Mouse (Mus musculus) thymus, postnatal 25 days (tissue): ENCODE measurements around the gene Slamf6.
"Not testable (repeated sequence)": the region's sequence is repeated elsewhere in the genome, so short reads cannot be mapped to it uniquely, and the experiment has no call there.

Source experiments
- DNase-seq: peaks from one replicate; pipeline ENCODE4 v3.0.0; 2022

Gene Slamf6

GRCm38 (mm10) chr1:171917305-171918039 lies at the start of gene Slamf6:
Gene Slamf6, plus strand, starts transcription at chr1:171917515.
- DNase-seq = peak; percentile 73

DNA sequence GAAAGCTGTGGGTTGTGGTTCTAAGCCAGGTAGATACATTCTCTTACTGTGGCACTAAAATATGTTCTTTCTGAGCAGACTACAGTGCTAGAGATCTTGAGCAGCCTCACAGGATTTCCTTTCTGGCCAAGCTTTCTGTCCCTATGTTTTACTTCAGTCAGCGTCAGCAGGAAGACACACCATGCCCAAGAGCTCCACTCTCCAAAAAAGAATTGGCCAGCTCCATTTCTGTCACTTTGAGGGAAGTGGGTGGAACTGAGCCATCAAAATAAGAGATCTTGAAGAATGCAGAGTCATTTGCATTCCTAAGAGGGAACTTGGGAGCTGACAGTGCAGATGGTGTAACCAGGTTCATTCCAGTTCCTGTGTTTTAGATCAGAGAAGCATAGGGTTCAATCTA lies 30.3 kb upstream of the Slamf6 start:
- no peak for DNase-seq

DNA sequence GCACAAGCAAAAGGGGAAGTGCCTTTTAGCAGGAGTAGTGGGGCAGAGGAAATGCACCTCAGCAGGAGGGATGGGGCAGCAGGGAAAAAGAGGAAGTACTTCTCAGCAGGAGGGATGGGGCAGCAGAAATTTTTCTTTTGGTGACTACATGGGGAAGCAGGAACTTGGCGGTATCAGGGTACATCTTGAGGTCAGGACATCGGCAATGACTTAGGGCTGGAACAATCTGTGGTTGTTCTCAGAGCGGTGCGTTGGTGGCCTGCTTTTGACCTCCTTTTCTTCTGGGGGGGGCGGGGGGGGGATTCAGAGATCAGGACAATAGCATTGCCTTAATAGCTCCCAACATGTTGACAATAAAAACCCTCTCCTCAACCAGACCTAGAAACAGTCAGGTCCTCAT lies 22.0 kb upstream of the Slamf6 start, which contains the start of gene Gm10521:
Gm10521 (plus strand) TSS at position 301 of the 400 bp plus-strand sequence.
- DNase-seq = not testable (repeated sequence)

DNA sequence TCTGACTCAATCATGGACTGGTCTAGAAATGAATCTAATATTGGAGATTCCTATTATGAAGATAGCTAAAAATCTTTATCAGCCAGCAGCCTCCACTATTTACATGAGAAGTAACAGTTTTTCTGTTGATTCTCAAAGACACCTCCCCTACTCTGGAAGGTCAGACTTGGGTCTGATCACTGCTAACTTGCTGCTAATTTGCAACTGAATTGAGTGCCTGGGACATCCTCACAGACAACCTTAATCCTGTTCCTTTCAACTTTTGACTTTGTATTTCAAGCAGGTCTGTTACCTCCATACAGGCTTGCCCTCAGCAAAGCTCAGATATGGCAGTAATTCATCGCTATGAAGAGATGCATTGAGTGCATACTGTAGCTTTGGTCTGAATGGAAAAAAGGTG lies 13.3 kb upstream of the Slamf6 start:
- DNase-seq = no peak

- DNase-seq = peak; percentile 50
Observed at GRCm38 (mm10) chr1:171915638-171916458, 1.5 kb upstream of the Slamf6 start.

DNA sequence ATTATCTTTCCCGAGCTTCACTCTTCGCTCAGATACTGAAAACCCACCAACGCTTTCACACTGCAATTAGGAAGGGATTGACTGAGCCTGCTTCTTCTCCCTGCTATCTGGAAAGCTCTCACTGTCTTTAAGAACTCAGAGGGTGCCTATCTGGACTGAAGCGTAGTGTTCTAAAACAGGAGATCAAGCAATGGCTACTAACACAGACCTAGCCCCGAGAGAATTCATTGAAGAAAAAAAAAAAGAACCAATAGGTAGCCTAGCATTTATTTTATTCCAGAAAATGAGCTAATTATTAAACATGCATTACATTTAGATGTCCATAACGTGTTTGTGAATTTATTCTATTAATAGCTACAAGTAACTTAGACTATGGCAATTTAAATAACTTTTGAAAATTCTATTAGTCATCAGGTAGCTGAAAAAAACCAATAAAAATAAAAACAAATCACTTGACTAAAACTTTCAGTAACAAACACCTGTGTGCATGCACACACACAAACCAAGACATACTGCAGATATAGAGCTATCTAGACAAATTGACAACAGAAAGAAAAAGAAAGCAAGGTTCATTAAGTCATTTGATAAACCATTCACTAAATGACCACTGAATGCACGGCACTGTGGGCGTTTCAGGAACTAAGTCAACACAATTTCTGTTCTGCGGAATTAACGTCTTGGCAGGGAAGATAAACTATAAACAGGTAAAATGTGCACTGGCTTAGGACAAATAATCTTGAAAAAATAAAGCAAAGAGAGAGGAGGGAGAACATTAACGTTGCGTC lies 1.0 kb downstream of the Slamf6 start:
- DNase-seq = no peak

- peak; percentile 87 for DNase-seq
Observed at GRCm38 (mm10) chr1:171919193-171919592, 1.9 kb downstream of the Slamf6 start.

GRCm38 (mm10) chr1:171919901-171920510 lies 2.7 kb downstream of the Slamf6 start:
- DNase-seq = peak; percentile 51

DNA sequence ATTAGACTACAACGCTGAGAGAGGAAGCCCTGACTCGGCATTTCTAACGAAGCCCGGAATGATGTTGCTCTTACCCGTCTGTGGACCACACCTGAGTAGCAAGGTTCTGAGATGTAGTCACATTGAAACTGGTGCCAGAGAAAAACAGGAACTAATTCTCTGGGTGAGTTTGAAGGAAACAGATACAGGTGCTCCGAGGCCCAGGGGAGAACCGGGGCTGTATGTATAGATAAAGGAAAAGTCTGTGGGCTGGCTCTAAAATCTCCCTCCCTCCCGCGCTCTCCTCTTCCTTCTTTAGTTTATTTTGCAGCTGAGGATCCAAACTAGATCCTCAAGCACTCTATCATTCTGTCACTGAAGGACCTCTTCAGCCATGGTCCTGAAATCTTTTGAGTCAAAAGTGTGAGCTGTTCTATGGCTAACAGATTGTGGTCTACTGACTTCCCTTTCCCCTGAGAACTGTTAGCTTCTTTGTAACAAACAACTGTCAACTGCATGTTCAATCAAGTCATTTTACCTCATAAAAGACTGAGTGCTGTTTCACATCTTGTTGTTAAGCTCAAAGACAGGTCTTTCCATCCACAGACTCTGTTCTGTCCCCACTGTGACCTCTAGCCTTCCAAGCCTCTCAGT lies 3.8 kb downstream of the Slamf6 start:
- DNase-seq = peak; percentile 70

DNA sequence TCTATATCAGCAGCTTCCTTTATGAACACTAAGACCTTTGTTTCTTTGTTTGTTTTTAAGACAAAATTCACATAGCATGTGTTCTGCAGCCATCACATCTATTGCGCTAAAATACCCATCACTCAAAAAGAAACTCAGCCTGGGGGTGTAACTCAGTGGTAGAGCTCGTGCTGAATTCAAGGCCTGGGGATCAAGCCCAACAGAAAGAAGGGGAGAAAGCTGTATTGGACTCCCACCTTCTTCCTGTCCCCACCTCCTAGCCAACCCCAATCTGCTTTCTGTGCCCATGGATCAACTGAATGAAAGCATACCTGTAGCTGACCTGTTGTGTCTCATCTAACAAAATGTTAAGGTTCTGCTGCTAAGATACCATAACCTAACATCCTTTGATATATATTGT lies 4.3 kb downstream of the Slamf6 start:
- peak; percentile 53 for DNase-seq

GRCm38 (mm10) chr1:171922844-171923243 lies 5.5 kb downstream of the Slamf6 start:
- no peak for DNase-seq

GRCm38 (mm10) chr1:171924900-171925299 lies 7.6 kb downstream of the Slamf6 start:
- DNase-seq = no peak

DNA sequence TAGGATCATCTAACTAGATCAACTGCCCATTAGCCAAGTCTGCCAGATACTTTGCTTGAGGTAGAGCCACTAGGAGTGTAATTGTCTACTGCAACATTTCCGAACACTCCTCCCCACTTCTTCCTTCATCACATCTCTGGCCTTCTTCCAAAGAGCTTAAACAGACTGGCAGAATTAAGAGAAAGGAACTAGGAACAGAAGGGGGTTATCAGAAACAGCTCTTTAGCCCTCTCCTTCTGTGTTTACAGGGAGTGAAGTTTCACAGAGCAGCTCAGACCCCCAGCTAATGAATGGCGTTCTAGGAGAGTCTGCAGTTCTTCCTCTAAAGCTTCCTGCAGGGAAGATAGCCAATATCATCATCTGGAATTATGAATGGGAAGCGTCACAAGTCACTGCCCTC lies 16.5 kb downstream of the Slamf6 start:
- no peak for DNase-seq

DNA sequence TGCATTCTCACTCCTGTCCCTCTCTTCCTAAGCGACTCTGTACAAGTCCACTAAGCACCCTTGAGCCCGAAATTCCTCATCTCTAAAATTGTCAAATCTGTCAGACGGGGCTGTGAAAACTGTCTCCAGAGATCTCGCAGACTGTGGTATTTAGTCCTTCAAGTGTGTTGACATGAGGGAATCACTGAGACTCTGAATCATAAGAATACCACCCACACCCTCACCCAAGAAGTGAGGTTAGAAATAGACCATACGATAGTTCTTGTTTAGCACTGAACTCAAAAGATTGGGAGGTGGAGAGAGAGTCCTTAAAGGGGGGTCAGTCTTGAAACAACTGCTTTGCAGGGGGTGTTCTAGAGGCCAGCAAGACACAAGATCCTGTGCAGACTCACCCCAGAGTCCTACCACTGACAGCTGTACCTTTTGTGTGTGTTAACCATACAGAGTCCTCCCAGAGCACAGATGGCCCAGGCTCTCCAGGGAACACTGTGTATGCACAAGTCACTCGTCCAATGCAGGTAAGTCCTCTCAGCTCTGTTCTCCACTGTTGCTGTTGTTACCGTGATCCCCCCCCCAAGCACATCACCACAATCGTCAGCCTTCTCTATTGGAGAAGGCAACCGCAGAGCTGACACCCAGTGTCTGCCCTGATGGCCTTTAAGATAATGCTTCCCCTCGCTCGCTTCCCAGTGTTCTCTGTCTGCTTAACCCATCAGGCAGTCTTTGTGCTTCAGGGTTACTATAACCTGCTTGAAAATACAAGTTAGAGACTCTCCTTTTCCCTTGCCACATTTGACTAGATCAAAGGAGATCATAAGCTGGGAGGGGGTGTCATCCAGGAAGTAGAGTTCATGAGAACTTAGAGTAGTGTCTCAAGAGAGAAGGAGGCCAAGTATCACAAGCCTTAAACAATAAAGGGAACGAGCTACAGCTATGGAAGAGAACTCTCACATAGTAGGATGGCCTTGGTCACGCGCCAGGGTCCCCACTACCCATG lies 21.9 kb downstream of the Slamf6 start:
- peak; percentile 48 for DNase-seq

DNA sequence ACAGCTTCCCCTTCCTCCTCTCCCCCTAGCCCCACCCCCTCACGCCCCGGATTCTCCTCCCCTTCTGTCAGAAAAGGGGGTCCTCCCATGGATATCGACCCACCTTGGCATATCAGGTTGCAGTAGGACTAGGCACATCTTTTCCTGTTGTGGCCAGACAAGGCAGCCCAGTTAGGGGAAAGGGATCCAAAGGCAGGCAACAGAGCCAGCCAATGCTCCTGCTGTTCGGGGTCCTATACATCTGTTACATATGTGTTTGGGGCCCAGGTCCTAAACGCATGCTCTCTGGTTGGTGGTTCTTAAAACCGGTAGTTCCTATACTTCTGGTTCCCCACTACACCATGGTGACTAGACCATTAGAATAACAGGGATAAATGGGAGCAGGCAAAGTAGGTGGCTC lies 23.3 kb downstream of the Slamf6 start:
- no peak for DNase-seq

DNA sequence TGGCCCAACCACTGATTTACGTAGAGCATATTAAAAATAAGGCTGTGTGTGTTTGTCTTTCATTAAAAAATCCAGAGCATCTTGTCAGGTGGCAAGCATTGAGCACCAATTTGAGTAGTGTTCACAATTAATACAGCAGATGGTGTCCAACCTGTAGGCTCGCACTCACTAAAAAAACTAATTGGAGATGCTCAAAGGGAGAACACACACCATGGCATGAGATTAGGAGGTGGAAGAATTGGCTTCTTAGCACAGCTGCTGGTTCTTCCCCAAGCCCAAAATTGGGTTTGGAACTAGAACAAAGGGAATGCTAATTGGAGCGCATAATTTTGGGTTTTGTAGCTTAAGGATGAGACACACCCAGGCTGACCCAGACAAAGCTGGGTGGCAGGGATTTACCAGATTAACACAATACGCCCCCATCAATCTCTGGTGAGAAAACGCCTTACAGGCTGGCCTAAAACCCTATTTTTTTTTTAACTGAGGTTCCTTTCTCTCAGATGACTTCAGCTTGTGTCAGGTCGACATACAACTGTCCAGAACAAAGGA lies 29.2 kb downstream of the Slamf6 start:
- DNase-seq = no peak

DNA sequence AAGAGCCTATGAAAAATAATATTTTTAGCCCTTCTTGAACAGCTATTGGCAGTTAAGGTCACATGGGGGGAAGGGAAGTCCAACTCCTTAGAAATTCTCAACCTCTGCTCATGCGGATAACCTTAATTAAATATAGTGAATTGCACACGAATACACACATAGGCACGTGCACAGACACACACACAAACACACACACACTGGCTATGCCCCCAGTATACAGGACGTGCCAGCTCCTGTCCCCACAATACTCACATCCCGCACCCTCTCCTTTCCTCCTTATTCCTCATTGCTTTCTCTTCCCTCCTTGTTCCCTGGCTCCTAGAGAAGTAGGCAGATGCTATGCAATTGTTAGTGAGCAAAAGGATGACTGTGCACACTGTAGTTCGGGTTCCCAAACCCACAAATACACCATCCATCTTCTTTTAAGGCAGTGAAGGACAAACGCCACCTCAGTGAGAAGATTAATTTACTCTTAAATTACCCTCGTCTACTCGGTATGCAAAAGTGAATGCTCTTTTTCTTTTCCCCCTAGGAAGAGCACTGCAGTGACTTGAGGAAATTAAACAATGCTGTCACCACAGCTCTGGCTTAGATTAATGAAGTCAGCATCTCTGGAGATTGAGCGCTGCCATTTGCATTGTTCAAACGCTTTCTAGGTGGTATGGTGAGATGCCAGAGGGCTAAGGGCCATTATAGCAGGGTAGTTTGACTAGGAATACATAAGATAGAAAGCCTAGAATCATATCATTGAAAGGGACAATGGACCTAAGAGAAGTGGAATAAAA lies 31.0 kb downstream of the Slamf6 start:
- DNase-seq = no peak

DNA sequence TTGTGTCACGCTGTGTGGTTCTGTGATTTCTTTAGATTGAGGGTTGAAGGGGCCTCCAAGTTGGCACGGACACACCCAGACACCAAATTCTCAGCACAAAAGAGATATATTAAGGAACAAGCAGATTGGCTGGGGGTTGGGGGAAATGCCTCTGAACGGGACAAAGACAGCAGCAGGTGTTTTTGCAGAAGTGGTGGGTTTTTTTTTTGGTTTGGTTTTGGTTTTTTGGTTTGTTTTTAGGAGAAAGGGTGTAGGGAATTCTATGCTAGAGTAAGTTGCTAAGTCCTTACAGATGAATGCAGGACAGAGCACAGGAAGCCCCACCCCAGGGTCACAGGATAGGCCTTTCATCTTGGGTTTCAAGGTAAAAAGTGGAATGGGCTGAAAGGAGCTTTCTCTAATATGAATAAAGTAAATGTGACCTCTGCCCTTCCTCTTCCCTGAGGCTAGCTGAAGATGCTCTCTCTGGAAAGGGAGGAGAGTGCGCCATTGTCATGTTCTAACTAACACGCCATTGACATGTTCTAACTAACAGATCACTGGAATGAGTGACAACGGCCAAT lies 31.7 kb downstream of the Slamf6 start:
- no peak for DNase-seq

DNA sequence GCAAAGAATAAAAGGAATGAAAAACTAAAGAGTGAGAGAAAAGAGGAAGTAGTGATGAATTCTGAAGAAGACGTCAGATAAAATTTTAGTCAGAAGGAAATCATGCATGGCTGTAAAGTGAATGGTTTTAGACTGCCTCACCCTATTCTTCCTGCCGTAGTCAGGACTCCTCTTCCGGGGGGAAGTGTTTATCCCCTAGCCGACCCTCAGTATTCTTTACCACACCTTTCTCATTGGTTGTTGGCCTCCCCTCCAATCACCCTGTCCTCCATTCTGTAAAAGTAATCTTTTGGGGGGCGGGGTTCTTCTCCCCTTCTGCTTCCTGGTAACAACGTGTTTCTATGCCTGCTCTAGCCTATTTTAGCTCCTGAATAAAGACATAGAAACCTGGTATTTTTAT lies 37.8 kb downstream of the Slamf6 start:
- DNase-seq = peak; percentile 31

- peak; percentile 30 for DNase-seq
Observed at GRCm38 (mm10) chr1:171957411-171957810, 40.1 kb downstream of the Slamf6 start.
